Mouse (Mus musculus) E14TG2a.4 (cell line): Measurements from ENCODE around the gene Scube1.

Experiments
- CTCF ChIP-seq: conservative IDR thresholded peaks from 2 replicates; pipeline ENCODE4 v1.5.1; 2014; ENCODE audit warnings: low read length
- NANOG ChIP-seq: IDR thresholded peaks from 2 replicates; pipeline ENCODE4 v1.6.1; 2014; ENCODE audit warnings: borderline replicate concordance, low read length, mixed read lengths

- TF ChIP-seq CTCF, result no peak
- no peak for TF ChIP-seq NANOG
These were observed 169.5 kb downstream of the Scube1 start for GRCm38 (mm10) chr15:83555161-83555974.
